12 mouse cellular contexts compared by ENCODE assay signal in the genomic region with DNA sequence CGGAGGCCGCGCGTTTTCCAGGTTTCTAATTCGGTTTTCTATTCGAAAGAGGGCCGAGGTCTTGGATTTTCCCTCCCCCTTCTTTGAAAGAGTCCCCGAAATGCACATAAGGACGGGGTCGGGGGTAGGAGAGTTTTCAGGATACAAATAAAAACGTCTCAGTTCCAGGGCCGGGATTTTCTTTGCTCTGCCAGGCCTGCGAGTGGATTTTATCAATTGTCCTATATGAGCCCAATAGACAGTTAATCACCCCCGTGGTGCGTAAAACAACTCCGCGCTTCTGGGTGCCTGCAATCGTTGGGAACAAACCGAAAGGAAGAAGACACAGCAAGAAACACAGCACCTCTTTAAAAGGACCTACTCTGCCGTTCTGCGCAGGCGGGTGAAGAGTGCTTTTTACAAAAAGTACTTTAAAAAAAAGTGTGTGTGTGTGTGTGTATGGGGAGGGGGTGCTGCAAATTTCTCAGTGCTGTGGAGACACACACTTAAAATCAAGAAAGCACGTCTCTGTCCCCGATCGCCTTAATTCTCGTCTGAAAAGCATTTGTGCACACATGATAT. TPM values are rescaled to one million over a fixed set of nuclear protein-coding genes. Genes with fewer than 3 reads are reported as not detected.
DNase-seq lines count a peak whose midpoint lies in the region; ATAC-seq lines count a peak whose summit lies in the region.
"Had no signal": no experiment of that assay in that cellular context is flagged by ENCODE, and none has a peak within 500 bp of the region (broad histone marks: within the 10 kb centered on the region; RNA-seq: fewer than 3 reads in every experiment).

No protein-coding gene starts in this region.

- H3K9me3 ChIP-seq in liver, embryonic 12.5 days (replicated peaks): no peaks in the 10 kb centered on the region
- no peaks in the 10 kb centered on the region for H3K9me3 ChIP-seq in liver, embryonic 11.5 days (ENCODE audit: control insufficient read depth, low read length)
- no peaks in the 10 kb centered on the region for H3K9me3 ChIP-seq in embryonic facial prominence, embryonic 15.5 days (replicated peaks)
- H3K9me3 ChIP-seq in midbrain, embryonic 13.5 days: no peaks in the 10 kb centered on the region

- no peak for ATAC-seq in liver, embryonic 12.5 days
- no peak for ATAC-seq in liver, embryonic 11.5 days (replicated peaks; ENCODE audit: low FRiP score)
- no peak for ATAC-seq in embryonic facial prominence, embryonic 15.5 days (ENCODE audit: insufficient number of reproducible peaks, low FRiP score, low TSS enrichment, low read depth)
- ATAC-seq in midbrain, embryonic 13.5 days: no peak

- H3K36me3 ChIP-seq in liver, embryonic 12.5 days: no peaks in the 10 kb centered on the region
- no peaks in the 10 kb centered on the region for H3K36me3 ChIP-seq in liver, embryonic 11.5 days (ENCODE audit: control insufficient read depth, insufficient read depth, low read length)
- no peaks in the 10 kb centered on the region for H3K36me3 ChIP-seq in embryonic facial prominence, embryonic 15.5 days
- H3K36me3 ChIP-seq in midbrain, embryonic 13.5 days: no peaks in the 10 kb centered on the region
- H3K36me3 ChIP-seq: G1E had no signal

- no peak for DNase-seq in liver, embryonic 11.5 days (ENCODE audit: low spot score)
- peak; percentile 7 for DNase-seq in embryo, embryonic 10 days (ENCODE audit: low spot score)
- no peak for DNase-seq in right cerebral cortex, adult 18-20 months
- no peak for DNase-seq in adrenal gland, adult 8-10 months
- DNase-seq in right cerebral cortex, postnatal 14 days: no peak
- DNase-seq: adrenal gland, postnatal 10 days had no signal

- H3K4me2 ChIP-seq in liver, embryonic 12.5 days: 0 out of 2 replicates have a peak overlapping the region, but pooled peaks have one; percentile 3
- no peak overlapping the region for H3K4me2 ChIP-seq in liver, embryonic 11.5 days
- peak overlapping the region; percentile 21 for H3K4me2 ChIP-seq in embryonic facial prominence, embryonic 15.5 days (replicated peaks)
- peak overlapping the region; percentile 46 for H3K4me2 ChIP-seq in midbrain, embryonic 13.5 days (replicated peaks)

- 2% methylated on average over 26 of the region's 26 CpGs for WGBS in liver, embryonic 12.5 days (ENCODE audit: insufficient replicate concordance)
- whole genome bisulfite sequencing in liver, embryonic 11.5 days: 2% methylated on average over 26 of the region's 26 CpGs
- WGBS in embryonic facial prominence, embryonic 15.5 days: 13% methylated on average over 26 of the region's 26 CpGs
- under 1% methylated on average over 26 of the region's 26 CpGs for WGBS in midbrain, embryonic 13.5 days

- no peak overlapping the region for H3K27ac ChIP-seq in liver, embryonic 12.5 days
- no peak overlapping the region for H3K27ac ChIP-seq in liver, embryonic 11.5 days (ENCODE audit: low read depth, low read length)
- no peak overlapping the region for H3K27ac ChIP-seq in embryonic facial prominence, embryonic 15.5 days (replicated peaks)
- no peak overlapping the region for H3K27ac ChIP-seq in midbrain, embryonic 13.5 days

- no peak overlapping the region for H3K9ac ChIP-seq in liver, embryonic 12.5 days
- no peak overlapping the region for H3K9ac ChIP-seq in liver, embryonic 11.5 days (ENCODE audit: low read depth, low read length)
- no peak overlapping the region for H3K9ac ChIP-seq in embryonic facial prominence, embryonic 15.5 days
- H3K9ac ChIP-seq in midbrain, embryonic 13.5 days (replicated peaks): peak overlapping the region; percentile 49; the same call in 1 of the 2 replicates

- peaks cover 100% of the 10 kb centered on the region for H3K27me3 ChIP-seq in liver, embryonic 12.5 days (replicated peaks)
- H3K27me3 ChIP-seq in liver, embryonic 11.5 days (replicated peaks; ENCODE audit: control insufficient read depth, insufficient read depth, low read length): peaks cover 100% of the 10 kb centered on the region
- H3K27me3 ChIP-seq in embryonic facial prominence, embryonic 15.5 days: peaks cover 98% of the 10 kb centered on the region
- H3K27me3 ChIP-seq in midbrain, embryonic 13.5 days: peaks cover 98% of the 10 kb centered on the region

- 0 out of 2 replicates have a peak, but pooled peaks cover 7% of the 10 kb centered on the region for H3K4me1 ChIP-seq in liver, embryonic 12.5 days
- 0 out of 2 replicates have a peak, but pooled peaks cover 3% of the 10 kb centered on the region for H3K4me1 ChIP-seq in liver, embryonic 11.5 days (replicated peaks; ENCODE audit: control insufficient read depth, insufficient read depth, low read length)
- H3K4me1 ChIP-seq in embryonic facial prominence, embryonic 15.5 days: peaks cover 42% of the 10 kb centered on the region
- peaks cover 24% of the 10 kb centered on the region for H3K4me1 ChIP-seq in midbrain, embryonic 13.5 days (replicated peaks)

- no peak overlapping the region for H3K4me3 ChIP-seq in liver, embryonic 12.5 days
- H3K4me3 ChIP-seq in liver, embryonic 11.5 days (ENCODE audit: low read depth, low read length): no peak overlapping the region
- peak overlapping the region; percentile 16; the same call in 1 of the 2 replicates for H3K4me3 ChIP-seq in embryonic facial prominence, embryonic 15.5 days (replicated peaks)
- H3K4me3 ChIP-seq in midbrain, embryonic 13.5 days (replicated peaks): peak overlapping the region; percentile 41

RNA-seq across cellular contexts. Expression of a gene that starts 3.6 kb away (rescaled TPM):
- polyA plus RNA-seq in liver, embryonic 12.5 days (2016; fragmentation: Nextera tagmentation; extraction: Ambion mirVana): 0.04 TPM in 1 of 2 replicates, not detected in the other
- polyA plus RNA-seq in liver, embryonic 11.5 days (2014; fragmentation: Nextera tagmentation; extraction: Ambion mirVana): 0.14 TPM in 1 of 2 replicates, not detected in the other
- 0.59 and 0.67 TPM in 2 replicates for polyA plus RNA-seq in embryonic facial prominence, embryonic 15.5 days (2015; fragmentation: Nextera tagmentation; extraction: Ambion mirVana)
- polyA plus RNA-seq in midbrain, embryonic 13.5 days (2015; fragmentation: Nextera tagmentation; extraction: Ambion mirVana): 2.5 and 2.7 TPM in 2 replicates
- total RNA-seq in adrenal gland, adult 8-10 months (2022): under 1 TPM in 1 of 4 experiments, not detected in 3; 0.17 TPM
- polyA plus RNA-seq: G1E; liver, embryonic 16.5 days; stomach, embryonic 16.5 days had no signal

Comparison
In these comparisons a context has a peak if more than half of its experiments do, and no peak if none do; other contexts are left out.
1. H3K4me3 ChIP-seq: peak in embryonic facial prominence, embryonic 15.5 days (single experiment) and midbrain, embryonic 13.5 days (single experiment); none in liver, embryonic 12.5 days (single experiment) and liver, embryonic 11.5 days (single experiment).